Mouse (Mus musculus) regulatory T cell (primary cell): Measurements from ENCODE around the gene Reep3.

ENCODE experiments used
- in situ Hi-C: fragments of 300-600 bp; cut with MboI, MseI; formaldehyde crosslinking; loops from one replicate; pipeline ENCODE4 v1.15.1; 2025; ENCODE audit warnings: high pct_unique_total_duplicates

Gene Reep3

DNA sequence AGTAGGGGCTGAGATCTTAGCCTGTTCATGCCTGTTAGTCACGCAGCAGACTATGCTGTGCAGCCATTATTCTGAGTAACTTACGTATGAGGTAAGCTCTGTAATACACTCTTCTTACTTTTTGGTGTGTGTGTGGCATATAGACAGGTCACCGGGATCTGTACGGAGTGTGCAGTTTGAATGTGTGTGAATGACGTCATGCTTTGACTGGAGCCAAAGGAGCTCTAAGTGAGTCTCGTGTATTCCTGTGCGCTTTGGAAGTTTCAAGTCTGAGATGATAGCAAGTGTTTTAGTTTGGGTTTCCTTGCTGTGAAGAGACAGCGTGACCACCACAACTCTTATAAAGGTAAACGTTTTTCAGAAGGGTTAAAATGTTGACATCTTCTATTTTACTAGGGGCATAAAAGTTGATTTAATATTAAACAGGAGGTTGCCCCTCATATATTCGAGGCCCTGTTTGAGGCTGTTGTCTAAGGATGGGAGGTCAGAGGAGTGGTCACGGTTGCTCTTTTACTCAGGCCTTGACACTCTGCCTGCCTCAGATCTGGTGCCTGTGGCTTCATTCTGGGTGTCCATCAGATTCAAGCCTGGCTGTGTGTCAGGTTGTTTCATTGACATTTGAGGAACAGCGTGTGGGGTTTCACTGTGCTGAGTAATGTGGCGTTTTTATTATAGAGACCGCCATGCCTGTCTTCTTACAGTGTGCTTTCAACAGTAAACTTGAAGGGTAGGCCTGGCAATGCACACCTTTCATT is 14.5 kb upstream of the Reep3 start:
- in situ Hi-C loops = no loop called here

DNA sequence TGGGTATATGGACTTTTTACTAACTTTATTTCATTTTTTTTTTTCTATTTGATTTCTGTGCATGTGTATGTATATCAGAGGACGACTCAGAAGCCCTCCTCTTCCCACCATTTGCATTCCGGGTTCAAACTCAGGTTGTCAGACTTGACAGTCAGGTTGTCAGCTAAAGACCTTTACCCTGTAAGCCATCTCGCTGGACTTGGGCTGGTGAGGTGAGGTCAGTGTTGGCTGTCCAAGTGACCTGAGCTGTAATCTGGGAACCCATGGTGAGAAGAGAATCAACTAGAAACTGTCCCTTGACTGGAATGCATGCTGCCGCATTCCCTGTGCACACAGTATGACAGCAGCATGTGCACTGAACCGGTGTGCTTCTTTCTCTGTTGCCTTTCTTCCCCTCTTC is 12.9 kb upstream of the Reep3 start:
- in situ Hi-C loops = no loop called here

DNA sequence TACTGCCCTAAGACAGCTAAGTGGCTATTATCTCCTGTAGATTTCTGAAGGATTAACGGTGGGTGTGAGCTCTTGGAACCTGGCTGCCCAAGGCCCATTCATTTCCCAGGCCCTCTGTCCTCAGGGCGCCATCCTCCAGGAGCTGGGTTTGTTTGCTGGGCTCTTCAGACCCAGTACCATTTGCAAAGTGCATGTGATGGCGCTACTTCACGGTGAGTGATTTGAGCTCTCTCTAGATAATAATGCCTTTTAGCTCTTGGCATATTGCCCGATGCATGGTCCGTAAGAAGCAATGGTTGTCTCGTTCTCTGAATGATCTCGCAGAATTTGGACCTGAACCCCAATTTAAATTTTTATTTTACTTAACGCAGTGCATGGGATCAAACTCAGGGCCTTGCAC is 11.4 kb upstream of the Reep3 start:
- in situ Hi-C loops = no loop called here

DNA sequence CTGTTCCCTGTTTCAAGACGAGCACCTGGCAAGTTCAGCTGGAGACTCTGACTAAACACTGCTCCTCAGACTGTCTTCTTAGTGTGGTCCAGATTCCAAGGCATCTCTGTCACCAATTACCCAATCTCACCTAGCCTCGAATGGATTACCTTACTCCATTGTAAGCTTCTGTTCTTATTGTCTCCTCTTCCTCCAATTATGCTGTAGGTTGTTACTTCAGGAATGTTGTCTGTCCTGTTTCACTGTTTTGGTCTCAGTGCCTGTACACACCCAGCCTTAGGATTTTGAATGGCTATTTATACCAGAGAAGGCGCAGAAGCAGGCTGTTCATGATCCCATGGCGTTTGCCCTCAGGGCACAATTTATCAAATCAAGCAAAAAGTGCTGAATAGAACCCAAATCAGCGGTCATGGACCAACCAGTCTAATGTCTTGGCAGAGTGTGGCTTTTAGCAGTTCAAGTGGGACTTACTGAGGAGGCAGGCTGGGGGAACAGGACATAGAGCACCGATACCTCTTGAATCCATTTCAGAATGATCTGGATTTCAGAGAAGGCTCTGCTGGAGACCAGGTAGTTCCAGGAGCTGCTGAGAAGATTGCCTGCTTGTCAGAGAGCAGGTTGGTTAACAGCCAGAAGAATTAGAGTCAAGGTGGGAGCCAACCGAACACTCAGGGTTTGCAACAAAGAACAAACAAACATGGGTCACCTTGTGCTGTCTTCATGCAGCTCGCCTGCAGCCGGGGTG is 10.4 kb upstream of the Reep3 start:
- in situ Hi-C loops = no loop called here

DNA sequence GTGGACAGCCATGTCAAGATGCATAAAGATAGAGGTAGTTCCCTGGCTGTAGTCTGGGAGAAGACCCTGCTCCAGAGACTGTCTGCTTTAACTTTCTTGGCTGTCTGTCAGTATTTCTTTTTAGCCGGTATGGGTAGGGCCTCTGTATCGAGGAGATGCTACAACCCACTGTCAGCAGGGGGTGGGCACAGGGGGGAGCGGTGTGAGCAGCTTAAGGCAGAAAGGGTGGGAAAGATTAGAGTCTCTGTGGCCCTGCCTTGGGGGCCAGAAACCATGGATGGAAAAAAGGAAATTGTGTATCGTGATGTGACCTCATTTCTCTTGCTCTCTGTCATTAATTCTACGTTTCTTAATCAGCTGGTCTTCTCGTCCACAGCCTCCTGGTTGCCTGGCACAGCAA is 9.7 kb upstream of the Reep3 start:
- in situ Hi-C loops = no loop called here

DNA sequence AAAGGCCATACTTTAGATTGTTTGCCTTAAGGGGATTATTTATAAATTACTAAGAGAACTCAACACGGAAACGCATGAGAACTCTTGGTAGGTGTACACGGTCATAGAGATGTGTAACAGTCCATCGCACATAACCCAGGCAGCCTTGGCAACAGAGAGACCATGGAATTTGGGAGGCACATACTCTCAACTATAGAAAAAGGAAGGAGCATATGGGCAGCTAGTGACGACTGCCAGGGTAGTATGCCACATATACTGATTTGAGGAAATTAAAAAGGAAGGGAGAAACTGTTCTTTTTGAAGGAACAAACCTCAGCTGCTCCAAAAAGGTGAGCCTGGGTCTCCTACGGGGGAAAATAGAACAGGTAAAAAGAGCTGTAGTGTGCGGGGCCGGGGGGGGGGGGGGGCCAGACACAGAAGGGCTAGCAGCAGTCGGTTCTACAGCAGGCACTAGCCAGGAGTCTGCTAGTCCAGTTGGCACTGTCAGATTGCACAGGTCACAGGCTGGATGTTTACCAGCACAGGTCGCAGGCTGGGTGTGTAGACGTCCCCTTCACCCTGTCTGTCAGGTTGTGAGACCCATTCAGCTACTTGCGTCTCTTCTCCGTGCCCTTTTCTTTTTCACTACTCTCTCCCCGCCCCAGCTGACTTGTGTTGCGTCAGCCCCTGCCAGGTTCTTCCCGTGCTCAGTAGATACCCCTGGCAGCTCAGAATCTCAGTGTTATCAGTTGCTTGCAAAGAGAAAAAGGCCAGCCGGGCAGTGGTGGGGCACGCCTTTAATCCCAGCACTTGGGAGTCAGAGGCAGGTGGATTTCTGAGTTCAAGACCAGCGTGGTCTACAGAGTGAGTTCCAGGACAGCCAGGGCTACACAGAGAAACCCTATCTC is 8.8 kb upstream of the Reep3 start:
- in situ Hi-C loops = no loop called here

DNA sequence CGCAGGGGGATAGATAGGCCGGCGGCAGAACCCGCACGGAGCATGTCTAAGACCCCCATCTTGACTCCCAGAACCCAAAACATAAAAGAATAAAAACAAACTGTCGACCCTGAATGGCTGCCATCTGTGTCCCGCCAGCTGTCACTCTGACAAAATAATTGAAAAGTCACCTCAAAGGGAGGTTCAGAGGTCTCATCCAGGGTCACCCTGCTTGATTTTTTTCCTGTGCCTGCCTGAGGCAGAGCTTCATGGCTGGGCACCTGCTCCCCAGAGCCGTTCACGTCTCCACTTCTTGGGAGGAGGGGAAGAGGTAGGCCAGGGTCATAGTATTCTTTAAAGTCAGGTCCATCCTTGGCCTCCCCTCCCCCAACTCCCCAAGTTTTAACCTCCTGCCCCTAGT is 7.8 kb upstream of the Reep3 start:
- in situ Hi-C loops = loop anchor here (5.0 kb wide), 1 partner anchor 102 kb away; no protein-coding TSS in a partner anchor

DNA sequence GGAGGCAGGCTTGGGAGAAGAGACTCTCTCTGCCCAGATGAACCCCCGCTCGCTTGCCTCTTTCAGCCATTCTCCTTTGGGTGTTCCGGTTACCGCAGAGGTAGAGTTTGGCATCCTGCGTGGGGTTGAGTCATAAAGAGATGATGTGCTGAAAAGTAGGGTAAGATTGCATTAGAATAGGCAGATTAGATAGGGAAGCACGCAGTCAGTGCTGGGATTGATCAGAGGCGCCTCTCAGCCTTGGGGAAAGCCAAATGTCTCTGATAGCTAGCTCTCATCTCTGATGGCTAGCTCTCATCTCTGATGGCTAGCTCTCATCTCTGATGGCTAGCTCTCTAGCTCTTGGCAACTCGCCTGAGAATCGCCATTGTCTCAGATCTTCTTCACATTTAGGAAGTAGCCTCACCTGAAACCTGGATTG is 4.1 kb upstream of the Reep3 start:
- in situ Hi-C loops = loop anchor here (5.0 kb wide), 1 partner anchor 99 kb away; no protein-coding TSS in a partner anchor

DNA sequence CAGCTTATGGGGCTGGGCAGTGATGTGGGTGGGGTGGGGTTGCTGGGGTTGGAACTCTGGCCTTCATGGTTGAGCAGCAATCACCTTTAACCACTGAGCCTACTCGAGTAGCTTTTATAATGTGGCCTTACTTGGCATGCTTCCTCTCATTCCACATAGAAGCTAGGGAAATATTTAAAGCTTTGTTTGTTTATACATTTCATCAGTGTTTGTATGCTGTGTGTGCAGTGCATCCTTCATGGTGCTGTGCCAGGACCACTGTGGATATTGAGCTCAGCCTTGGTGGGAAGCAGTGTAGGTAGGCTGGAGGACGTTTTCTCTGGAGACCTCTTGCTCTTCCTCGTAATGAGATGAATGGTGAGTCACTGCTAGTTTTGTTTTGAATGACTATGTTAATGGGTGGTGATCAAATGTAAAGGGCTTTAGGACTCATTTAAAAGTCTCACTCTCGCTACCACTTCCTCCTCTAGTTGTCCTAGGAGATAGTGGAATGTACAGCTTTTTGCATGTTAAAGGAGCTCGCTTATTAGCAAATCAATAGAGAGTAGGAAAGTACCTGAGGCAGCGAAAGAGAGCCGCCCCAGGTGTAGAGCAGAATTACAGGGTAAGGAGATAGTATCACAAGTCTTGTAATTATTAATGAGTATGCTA is 3.4 kb upstream of the Reep3 start:
- in situ Hi-C loops = loop anchor here (5.0 kb wide), 1 partner anchor 98 kb away; no protein-coding TSS in a partner anchor

DNA sequence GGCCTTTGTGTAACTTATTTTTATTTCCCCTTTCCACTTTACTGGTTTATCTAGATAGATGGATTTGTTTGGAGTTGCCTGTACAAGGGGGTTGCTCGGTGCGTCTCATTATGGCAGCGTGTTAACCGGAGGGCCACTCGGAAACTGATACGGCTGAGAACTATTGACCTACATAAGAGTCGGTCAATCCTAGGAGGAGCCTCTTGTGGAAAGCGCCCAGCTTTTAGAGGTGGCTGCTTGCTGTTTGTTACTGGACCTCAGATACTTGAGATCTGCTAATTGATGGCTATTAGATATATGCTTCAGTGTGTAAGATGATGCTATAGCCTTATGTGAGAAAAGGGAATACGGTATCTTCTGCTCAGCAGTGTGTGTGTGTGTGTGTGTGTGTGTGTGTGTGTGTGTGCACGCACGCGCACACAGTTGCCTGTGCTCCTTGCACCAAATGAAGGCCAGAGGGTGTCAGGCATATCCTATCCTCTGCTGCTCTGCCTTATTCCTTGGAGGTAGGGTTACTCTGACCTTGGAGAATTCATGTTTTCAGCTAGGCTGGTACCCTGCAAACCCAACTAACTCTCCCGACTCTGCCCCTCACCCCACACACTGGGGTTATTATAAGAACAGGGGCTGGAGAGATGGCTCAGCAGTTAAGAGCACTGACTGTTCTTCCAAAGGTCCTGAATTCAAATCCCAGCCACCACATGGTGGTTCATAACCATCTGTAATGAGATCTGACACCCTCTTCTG is 2.6 kb upstream of the Reep3 start:
- in situ Hi-C loops = no loop called here

DNA sequence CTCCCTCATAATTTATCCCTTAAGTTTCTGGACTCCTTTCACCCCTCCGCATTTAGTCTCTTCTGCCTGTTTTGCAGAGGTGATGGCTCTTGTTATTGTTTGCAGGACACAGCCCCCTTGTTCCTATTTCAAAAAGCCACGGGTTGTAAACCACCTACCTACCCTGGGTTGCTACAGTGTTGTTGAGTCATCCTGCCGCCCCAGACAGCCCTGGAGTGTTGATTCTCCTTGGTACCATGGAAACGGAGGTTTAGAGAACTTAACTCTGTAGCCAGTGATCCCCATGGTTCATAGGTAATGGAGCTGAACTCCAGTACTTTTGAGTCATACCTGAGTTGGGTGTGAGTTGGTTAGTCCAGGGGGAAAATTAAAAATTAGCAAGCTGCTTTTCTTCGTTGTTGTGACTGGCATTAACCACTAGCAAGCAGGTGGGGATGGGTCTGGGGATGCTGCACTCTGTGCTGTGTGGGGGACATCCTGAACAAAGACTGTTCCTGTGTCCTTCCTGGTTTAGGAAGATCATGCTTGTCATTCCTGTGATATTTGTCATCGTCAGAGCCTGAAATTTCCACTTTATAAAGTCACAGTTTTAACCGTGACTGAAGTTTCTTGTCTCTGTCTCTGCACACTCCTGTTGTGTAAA is 1.8 kb upstream of the Reep3 start:
- in situ Hi-C loops = no loop called here

DNA sequence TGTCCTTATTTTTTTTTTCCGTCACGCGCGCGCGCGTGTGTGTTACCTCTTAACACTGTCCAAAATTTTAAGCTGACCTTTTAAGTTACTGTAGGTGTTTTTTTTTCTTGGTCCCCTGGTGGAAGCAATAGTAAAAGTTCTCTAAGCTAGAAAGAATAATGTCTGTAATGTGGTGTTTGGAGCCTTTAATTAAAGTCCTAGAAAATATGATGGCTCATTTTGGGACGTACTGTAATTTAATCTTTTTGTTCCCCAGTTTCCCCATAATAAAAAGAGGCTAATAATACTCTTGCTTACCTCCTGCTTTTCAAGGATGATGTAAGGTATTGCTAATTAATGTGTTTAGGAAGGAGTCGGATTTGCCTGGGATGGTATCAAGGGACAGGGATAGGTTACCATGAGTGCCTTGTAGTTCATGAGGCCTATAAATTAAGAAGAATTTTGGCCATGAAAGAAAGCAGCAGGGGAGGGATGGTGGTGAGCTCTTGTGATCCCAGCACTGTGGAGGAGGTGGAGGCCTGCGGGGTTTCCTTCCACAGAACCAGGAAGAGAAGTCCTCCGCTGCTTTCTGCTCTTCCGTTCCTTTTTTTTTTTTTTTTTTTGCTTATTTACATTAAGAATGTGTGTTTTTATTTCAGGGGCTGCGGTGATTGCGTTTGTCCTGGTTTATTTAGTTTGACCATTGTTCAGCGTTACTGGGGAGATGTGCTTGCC is 849 bp upstream of the Reep3 start:
- in situ Hi-C loops = no loop called here

DNA sequence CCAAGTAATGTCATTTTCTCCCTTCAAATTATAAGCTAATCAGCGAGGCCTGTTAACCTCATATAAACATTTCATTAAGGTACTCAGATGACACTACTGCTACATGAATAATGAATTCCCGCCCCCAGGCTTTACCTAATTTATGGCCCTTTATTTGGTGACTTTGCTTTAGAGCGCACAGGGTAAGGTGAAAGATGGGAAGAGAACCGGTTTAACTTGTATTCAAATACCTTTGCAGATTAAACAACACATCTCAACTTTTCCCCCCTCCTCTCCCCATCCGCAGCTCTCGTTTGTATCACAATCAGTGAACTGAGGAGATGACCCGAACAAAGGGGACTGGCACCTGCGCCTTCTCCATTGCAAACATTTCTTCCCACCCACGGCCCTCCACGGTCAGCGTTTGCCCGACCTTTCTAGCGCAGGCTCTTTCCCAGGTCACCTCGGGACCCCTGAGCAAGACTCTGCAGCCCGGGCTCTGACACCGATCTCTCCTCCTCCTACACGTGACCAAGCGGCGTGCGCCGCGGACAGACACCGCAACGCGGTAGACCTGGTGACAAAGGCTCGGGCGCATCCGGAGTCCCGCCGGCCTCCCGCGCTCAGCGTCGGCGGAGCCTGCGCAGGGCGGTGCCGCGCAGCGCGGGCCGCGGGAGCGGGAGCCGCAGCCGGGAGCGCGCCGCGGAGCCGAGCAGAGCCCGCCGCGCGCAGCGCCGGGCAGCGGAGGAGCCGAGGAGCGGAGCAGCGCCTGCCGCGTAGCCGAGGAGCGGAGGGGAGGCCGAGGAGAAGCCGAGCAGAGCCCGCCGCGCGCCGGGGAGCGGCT is 736 bp downstream of the Reep3 start, which contains the start of gene Jmjd1c:
Jmjd1c (plus strand) TSS at position 328 of the 823 bp plus-strand sequence.
- in situ Hi-C loops = no loop called here

DNA sequence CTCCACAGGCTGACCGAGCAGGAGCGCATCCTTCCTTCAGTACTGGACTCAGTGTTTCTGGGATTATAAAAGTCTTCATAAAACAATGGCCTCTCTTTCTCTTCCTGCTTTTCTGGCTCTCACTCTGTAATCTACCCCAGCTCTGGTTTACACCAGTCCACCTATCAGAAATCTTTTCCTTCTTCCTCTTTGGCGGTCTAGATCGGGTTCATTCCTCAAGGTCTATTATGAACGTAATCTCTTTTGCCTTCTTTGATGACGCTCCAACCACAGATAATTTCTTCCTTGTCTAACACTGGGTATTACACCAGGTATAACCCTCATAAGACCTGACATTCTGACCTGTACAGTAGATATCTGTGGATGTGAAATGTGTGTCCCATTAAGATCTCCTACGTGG is 1.8 kb downstream of the Reep3 start:
- in situ Hi-C loops = loop anchor here (5.0 kb wide), 2 partner anchors 32 to 183 kb away; no protein-coding TSS in a partner anchor

DNA sequence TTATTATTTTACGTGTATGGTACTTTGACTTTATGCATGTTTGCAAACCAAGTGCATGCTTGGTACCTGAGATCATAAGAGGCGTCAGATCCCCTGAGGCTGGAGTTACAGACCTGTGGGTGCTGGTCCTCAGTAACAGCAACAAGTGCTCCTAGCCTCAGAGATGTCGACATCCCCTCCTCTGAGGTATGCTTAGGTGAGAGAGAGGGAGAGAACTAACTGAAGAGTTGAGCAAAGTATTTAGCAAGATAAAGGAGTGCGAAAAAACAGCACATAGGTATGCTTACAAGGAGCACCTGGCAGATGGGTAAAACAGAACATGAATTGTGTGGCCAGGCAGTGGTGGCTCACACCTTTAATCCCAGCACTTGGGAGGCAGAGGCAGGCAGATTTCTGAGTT is 6.1 kb downstream of the Reep3 start:
- in situ Hi-C loops = loop anchor here (5.0 kb wide), 2 partner anchors 37 to 178 kb away; no protein-coding TSS in a partner anchor

DNA sequence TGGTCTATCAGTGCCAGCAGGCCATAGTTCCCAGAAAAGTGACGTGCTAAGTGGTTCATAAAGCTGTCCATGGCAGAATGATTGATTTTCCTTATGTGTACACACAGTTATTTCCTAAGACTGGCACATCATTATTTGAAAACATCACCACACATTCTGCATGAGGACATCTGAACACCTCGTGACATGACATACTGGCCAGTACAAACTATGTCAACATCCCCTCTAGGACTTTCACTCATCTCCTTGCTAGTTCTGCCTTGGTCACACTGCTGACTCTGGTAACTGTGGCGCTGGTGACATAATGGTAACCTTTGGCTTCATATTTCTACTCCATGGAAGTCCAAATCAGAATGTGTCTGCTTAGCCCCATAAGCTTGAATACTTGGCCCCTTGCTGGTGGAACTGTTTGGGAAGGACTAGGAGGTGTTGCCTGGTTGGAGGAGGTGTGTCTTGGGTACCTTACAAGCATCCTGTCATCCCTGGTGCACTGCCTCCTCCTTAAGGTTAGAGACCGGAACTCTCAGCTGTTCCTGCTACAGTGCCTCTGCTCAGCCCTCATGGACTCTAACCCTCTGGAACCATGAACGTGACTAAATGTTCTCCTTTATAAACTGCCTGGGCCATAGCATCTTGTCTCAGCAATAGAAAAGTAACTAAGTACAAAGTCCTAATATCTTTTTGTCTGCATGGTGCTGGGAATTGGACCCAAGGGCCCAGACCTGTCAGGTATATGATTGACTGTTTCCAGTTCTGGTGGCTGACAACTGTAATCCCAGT is 9.1 kb downstream of the Reep3 start:
- in situ Hi-C loops = no loop called here

DNA sequence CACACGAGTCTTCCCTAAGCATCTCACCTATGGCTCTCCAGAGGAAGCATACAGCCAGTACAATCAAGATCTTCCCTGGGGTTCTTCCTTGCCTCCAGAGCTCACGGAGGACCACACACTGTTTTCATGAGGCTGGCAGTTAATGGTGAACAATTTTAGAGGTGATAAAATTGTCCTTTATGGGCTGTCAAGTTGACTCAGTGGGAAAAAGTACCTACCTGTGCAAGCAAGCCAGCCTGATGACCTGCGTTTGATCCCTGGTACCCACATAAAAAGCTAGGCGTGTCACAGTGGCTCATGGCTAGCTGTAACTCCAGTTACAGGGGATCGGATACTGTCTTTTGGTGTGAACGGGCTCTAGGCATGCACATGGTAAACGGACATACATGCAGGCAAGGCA is 10.8 kb downstream of the Reep3 start:
- in situ Hi-C loops = no loop called here

DNA sequence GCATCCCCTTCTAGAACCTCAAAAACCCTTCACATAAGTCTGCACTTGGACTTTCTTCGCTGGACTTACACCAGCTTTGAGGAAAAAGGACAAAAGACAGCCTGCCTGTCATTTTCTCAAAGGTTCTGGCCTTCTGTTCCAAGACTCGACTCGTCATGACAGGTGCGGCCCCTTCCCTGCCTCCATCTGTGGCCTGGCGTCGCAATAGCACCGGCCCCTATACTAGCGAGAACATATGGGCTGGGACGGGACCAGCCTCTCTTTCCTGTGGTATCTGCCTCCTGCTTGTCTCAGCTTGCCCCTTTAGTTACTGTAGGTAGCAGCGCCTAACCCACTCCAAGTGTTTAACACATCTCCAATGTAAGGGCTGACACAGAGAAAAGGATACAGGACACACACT is 11.6 kb downstream of the Reep3 start:
- in situ Hi-C loops = no loop called here
